Comparison of ENCODE assay signal across 23 mouse cellular contexts in the genomic region with DNA sequence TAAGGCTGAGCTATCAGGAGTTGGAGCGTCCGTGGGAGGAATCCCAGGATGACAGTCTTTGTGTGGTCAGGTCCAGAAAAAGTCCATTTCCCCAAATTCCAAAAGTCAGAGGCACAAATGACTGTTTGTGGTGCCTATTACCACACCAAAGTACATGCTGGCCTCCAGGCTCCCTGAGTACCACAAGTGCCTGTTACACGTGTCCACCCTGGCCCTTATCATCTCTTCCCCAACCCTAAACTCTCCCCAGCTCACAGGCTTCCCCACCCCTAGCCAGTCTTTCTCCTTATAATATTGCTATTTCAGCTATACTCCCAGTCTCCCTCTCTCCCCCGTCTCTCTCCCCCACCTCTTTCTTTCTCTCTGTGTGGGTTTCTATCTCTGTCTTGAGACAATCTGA. TPM values are rescaled to one million over a fixed set of nuclear protein-coding genes. Genes with fewer than 3 reads are reported as not detected.
DNase-seq lines count a peak whose midpoint lies in the region; ATAC-seq and TF ChIP-seq lines count a peak whose summit lies in the region.
"Had no signal": no experiment of that assay in that cellular context is flagged by ENCODE, and none has a peak within 500 bp of the region (broad histone marks: within the 10 kb centered on the region; RNA-seq: fewer than 3 reads in every experiment).

No protein-coding gene starts in this region.

- H3K27ac ChIP-seq in forebrain, embryonic 11.5 days (ENCODE audit: low read depth, low read length): no peak overlapping the region
- H3K27ac ChIP-seq in forebrain, embryonic 12.5 days: no peak overlapping the region
- H3K27ac ChIP-seq in layer of hippocampus, adult 2 months: peak overlapping the region; percentile 83; the same call in 1 of the 2 replicates
- no peak overlapping the region for H3K27ac ChIP-seq in MEL (ENCODE audit: control insufficient read depth, low read depth, low read length)

- no peak for TF ChIP-seq POLR2A in MEL (IDR thresholded peaks at IDR 0.05; ENCODE audit: control insufficient read depth in 1 of 2, insufficient read depth in 1 of 2, low read depth in 1 of 2, low read length in 2 of 2, poor library complexity in 1 of 2)

- H3K9me3 ChIP-seq in forebrain, embryonic 11.5 days (ENCODE audit: control insufficient read depth, low read length): no peaks in the 10 kb centered on the region
- H3K9me3 ChIP-seq in forebrain, embryonic 12.5 days: no peaks in the 10 kb centered on the region
- no peaks in the 10 kb centered on the region for H3K9me3 ChIP-seq in megakaryocyte, embryonic 14.5 days
- no peaks in the 10 kb centered on the region for H3K9me3 ChIP-seq in MEL (replicated peaks; ENCODE audit: insufficient read depth, low read length)
- H3K9me3 ChIP-seq: G1E had no signal

- 85% methylated on average over 4 of the region's 4 CpGs for WGBS in forebrain, embryonic 11.5 days
- WGBS in forebrain, embryonic 12.5 days: 84% methylated on average over 4 of the region's 4 CpGs

- no peak overlapping the region for H3K9ac ChIP-seq in forebrain, embryonic 11.5 days (ENCODE audit: low read length)
- H3K9ac ChIP-seq in forebrain, embryonic 12.5 days: no peak overlapping the region
- no peak overlapping the region for H3K9ac ChIP-seq in MEL (ENCODE audit: control insufficient read depth, low read depth, low read length, poor library complexity, severe bottlenecking)

- H3K27me3 ChIP-seq in forebrain, embryonic 11.5 days (ENCODE audit: control insufficient read depth, insufficient read depth, low read length): no peaks in the 10 kb centered on the region
- peaks cover 15% of the 10 kb centered on the region; the same call in 1 of the 2 replicates for H3K27me3 ChIP-seq in forebrain, embryonic 12.5 days
- no peaks in the 10 kb centered on the region for H3K27me3 ChIP-seq in megakaryocyte, embryonic 14.5 days (replicated peaks)
- H3K27me3 ChIP-seq in MEL (ENCODE audit: control insufficient read depth in 1 of 2, insufficient read depth in 2 of 2, low read length in 2 of 2): no peaks in the 10 kb centered on the region
- H3K27me3 ChIP-seq: CH12.LX, Patski had no signal

- no peak for ATAC-seq in forebrain, embryonic 11.5 days (replicated peaks; ENCODE audit: low FRiP score)
- no peak for ATAC-seq in forebrain, embryonic 12.5 days (ENCODE audit: low FRiP score)
- no peak for ATAC-seq in megakaryocyte, adult 5-6 weeks (ENCODE audit: poor library complexity, severe bottlenecking)
- ATAC-seq: activated CD4-positive, CD25-positive, alpha-beta regulatory T cell, adult 4 months; CD4-positive, CD25-positive, alpha-beta regulatory T cell, adult 4 months; Patski had no signal

- H3K4me3 ChIP-seq in forebrain, embryonic 11.5 days (ENCODE audit: low read depth, low read length): no peak overlapping the region
- H3K4me3 ChIP-seq in forebrain, embryonic 12.5 days (replicated peaks): no peak overlapping the region
- H3K4me3 ChIP-seq in layer of hippocampus, adult 2 months: no peak overlapping the region
- peak overlapping the region; percentile 54 for H3K4me3 ChIP-seq in megakaryocyte, embryonic 14.5 days (replicated peaks)
- no peak overlapping the region for H3K4me3 ChIP-seq in MEL (ENCODE audit: control insufficient read depth in 1 of 2, insufficient read depth in 1 of 2, low read depth in 2 of 2, low read length in 2 of 2)

- no peaks in the 10 kb centered on the region for H3K36me3 ChIP-seq in forebrain, embryonic 11.5 days (ENCODE audit: control insufficient read depth, insufficient read depth, low read length)
- no peaks in the 10 kb centered on the region for H3K36me3 ChIP-seq in forebrain, embryonic 12.5 days (replicated peaks)
- H3K36me3 ChIP-seq in megakaryocyte, embryonic 14.5 days (replicated peaks; ENCODE audit: low read length): peaks cover 29% of the 10 kb centered on the region
- H3K36me3 ChIP-seq in MEL (ENCODE audit: control insufficient read depth in 1 of 2, insufficient read depth in 2 of 2, low read length in 2 of 2): peaks cover 0 to 17% of the 10 kb centered on the region in 2 experiments; a peak in 2 of 4 replicates

- peaks cover 7% of the 10 kb centered on the region for H3K79me2 ChIP-seq in MEL (ENCODE audit: control insufficient read depth, insufficient read depth, low read length, poor library complexity)

- peaks cover 6% of the 10 kb centered on the region for H3K4me1 ChIP-seq in forebrain, embryonic 11.5 days (replicated peaks; ENCODE audit: control insufficient read depth, insufficient read depth, low read length)
- H3K4me1 ChIP-seq in forebrain, embryonic 12.5 days: peaks cover 11% of the 10 kb centered on the region
- peaks cover 86% of the 10 kb centered on the region for H3K4me1 ChIP-seq in megakaryocyte, embryonic 14.5 days
- peaks cover 15 to 25% of the 10 kb centered on the region in 2 experiments for H3K4me1 ChIP-seq in MEL (ENCODE audit: control insufficient read depth in 1 of 2, insufficient read depth in 2 of 2, low read length in 2 of 2)

- peak; percentile 41 for DNase-seq in forebrain, embryonic 11.5 days (ENCODE audit: low spot score)
- DNase-seq in layer of hippocampus, adult 2 months (ENCODE audit: low spot score in 2 of 2): no peak
- no peak for DNase-seq in layer of hippocampus, adult 18-20 months (ENCODE audit: low spot score in 2 of 2)
- DNase-seq in MEL (ENCODE audit: low read depth, low spot score): peak; percentile 33
- DNase-seq in right cerebral cortex, postnatal 10 days (ENCODE audit: low spot score in 2 of 2): no peak
- DNase-seq: adrenal gland, adult 2 months; adrenal gland, adult 8-10 months; adrenal gland, postnatal 10 days; adrenal gland, postnatal 14 days; adrenal gland, postnatal 25 days; adrenal gland, postnatal 36 days; B cell, adult 2 months; cerebellum, adult 11 months; cerebellum, adult 11-12 months; cerebellum, adult 18-20 months had no signal

- TF ChIP-seq CTCF in layer of hippocampus, adult 2 months (conservative IDR thresholded peaks at IDR 0.05): no peak
- TF ChIP-seq CTCF in MEL (IDR thresholded peaks at IDR 0.05 in 2 of 3, conservative IDR thresholded peaks at IDR 0.05 in 1 of 3; ENCODE audit: control insufficient read depth in 1 of 3, insufficient read depth in 1 of 3, low read depth in 2 of 3, low read length in 3 of 3, poor library complexity in 1 of 3, severe bottlenecking in 1 of 3): no peak

- no peak for TF ChIP-seq EP300 in MEL (IDR thresholded peaks at IDR 0.05; ENCODE audit: low read depth in 1 of 2, low read length in 2 of 2)

- no peak for TF ChIP-seq RAD21 in MEL (IDR thresholded peaks at IDR 0.05; ENCODE audit: low read depth, low read length)

- no peak overlapping the region for H3K4me2 ChIP-seq in forebrain, embryonic 11.5 days (ENCODE audit: low read depth, low read length, severe bottlenecking)
- no peak overlapping the region for H3K4me2 ChIP-seq in forebrain, embryonic 12.5 days

RNA-seq across cellular contexts. Expression of gene Ccdc130, which starts 2.1 kb away (rescaled TPM):
- 21.0 and 25.5 TPM in 2 replicates for polyA plus RNA-seq in forebrain, embryonic 11.5 days (2014; fragmentation: Nextera tagmentation; extraction: Ambion mirVana)
- polyA plus RNA-seq in forebrain, embryonic 12.5 days (2016; fragmentation: Nextera tagmentation; extraction: Ambion mirVana): 20.6 and 29.1 TPM in 2 replicates
- total RNA-seq in layer of hippocampus, adult 2 months (2021): 10 to 100 TPM; 31.9 to 35.9 TPM
- total RNA-seq in layer of hippocampus, adult 18-20 months (2021): 10 to 100 TPM; 25.7 to 27.2 TPM
- 4.8 and 20.9 TPM in 2 replicates for polyA plus RNA-seq in megakaryocyte, embryonic 14.5 days (2012; ENCODE audit: insufficient read depth, low replicate concordance)
- 18.7 and 22.8 TPM in 2 replicates for total RNA-seq in megakaryocyte, adult 5-6 weeks (2015)
- total RNA-seq in megakaryocyte, adult 5-6 weeks (2017): 17.8 and 22.5 TPM in 2 replicates
- total RNA-seq in MEL (2012; rRNA removed): 8.2 and 10.2 TPM in 2 replicates
- polyA plus RNA-seq in MEL (2012; ENCODE audit: insufficient read depth in 1 of 2, insufficient read length in 2 of 2, low read depth in 1 of 2, low replicate concordance in 2 of 2, missing spikeins in 1 of 2): 10 to 100 TPM in 1 of 2 experiments, not detected in 1; 26.0 TPM

RNA-seq across cellular contexts. Expression of gene Mri1, which starts 15.2 kb away (rescaled TPM):
- 52.0 and 59.6 TPM in 2 replicates for polyA plus RNA-seq in forebrain, embryonic 11.5 days (2014; fragmentation: Nextera tagmentation; extraction: Ambion mirVana)
- 49.1 and 60.1 TPM in 2 replicates for polyA plus RNA-seq in forebrain, embryonic 12.5 days (2016; fragmentation: Nextera tagmentation; extraction: Ambion mirVana)
- 10 to 100 TPM; 19.0 to 21.9 TPM for total RNA-seq in layer of hippocampus, adult 2 months (2021)
- total RNA-seq in layer of hippocampus, adult 18-20 months (2021): 10 to 100 TPM; 17.4 to 17.5 TPM
- polyA plus RNA-seq in megakaryocyte, embryonic 14.5 days (2012; ENCODE audit: insufficient read depth, low replicate concordance): 106 and 208 TPM in 2 replicates
- total RNA-seq in megakaryocyte, adult 5-6 weeks (2015): 11.6 and 13.5 TPM in 2 replicates
- 4.0 and 4.9 TPM in 2 replicates for total RNA-seq in megakaryocyte, adult 5-6 weeks (2017)
- total RNA-seq in MEL (2012; rRNA removed): 26.8 and 27.8 TPM in 2 replicates
- 10 to 100 TPM in 1 of 2 experiments, not detected in 1; 43.2 TPM for polyA plus RNA-seq in MEL (2012; ENCODE audit: insufficient read depth in 1 of 2, insufficient read length in 2 of 2, low read depth in 1 of 2, low replicate concordance in 2 of 2, missing spikeins in 1 of 2)

RNA-seq across cellular contexts. Expression of gene D8Ertd738e, which starts 22.8 kb away (rescaled TPM):
- 277 and 303 TPM in 2 replicates for polyA plus RNA-seq in forebrain, embryonic 11.5 days (2014; fragmentation: Nextera tagmentation; extraction: Ambion mirVana)
- 267 and 271 TPM in 2 replicates for polyA plus RNA-seq in forebrain, embryonic 12.5 days (2016; fragmentation: Nextera tagmentation; extraction: Ambion mirVana)
- total RNA-seq in layer of hippocampus, adult 2 months (2021): 100 to 1,000 TPM; 143 to 146 TPM
- total RNA-seq in layer of hippocampus, adult 18-20 months (2021): 100 to 1,000 TPM; 132 to 136 TPM
- 80.4 and 326 TPM in 2 replicates for polyA plus RNA-seq in megakaryocyte, embryonic 14.5 days (2012; ENCODE audit: insufficient read depth, low replicate concordance)
- total RNA-seq in megakaryocyte, adult 5-6 weeks (2015): 169 and 188 TPM in 2 replicates
- 99.7 and 113 TPM in 2 replicates for total RNA-seq in megakaryocyte, adult 5-6 weeks (2017)
- total RNA-seq in MEL (2012; rRNA removed): 159 and 164 TPM in 2 replicates
- polyA plus RNA-seq in MEL (2012; ENCODE audit: insufficient read depth in 1 of 2, insufficient read length in 2 of 2, low read depth in 1 of 2, low replicate concordance in 2 of 2, missing spikeins in 1 of 2): 100 to 1,000 TPM in 1 of 2 experiments, not detected in 1; 149 TPM

RNA-seq across cellular contexts. Expression of gene Zswim4, which starts 35.4 kb away (rescaled TPM):
- polyA plus RNA-seq in forebrain, embryonic 11.5 days (2014; fragmentation: Nextera tagmentation; extraction: Ambion mirVana): 34.7 and 37.1 TPM in 2 replicates
- polyA plus RNA-seq in forebrain, embryonic 12.5 days (2016; fragmentation: Nextera tagmentation; extraction: Ambion mirVana): 47.7 and 53.4 TPM in 2 replicates
- total RNA-seq in layer of hippocampus, adult 2 months (2021): 10 to 100 TPM; 18.0 to 19.3 TPM
- total RNA-seq in layer of hippocampus, adult 18-20 months (2021): 10 to 100 TPM; 17.0 to 17.3 TPM
- 14.1 and 16.0 TPM in 2 replicates for polyA plus RNA-seq in megakaryocyte, embryonic 14.5 days (2012; ENCODE audit: insufficient read depth, low replicate concordance)
- total RNA-seq in megakaryocyte, adult 5-6 weeks (2015): 6.2 and 6.5 TPM in 2 replicates
- 8.9 and 9.4 TPM in 2 replicates for total RNA-seq in megakaryocyte, adult 5-6 weeks (2017)
- 3.6 and 4.4 TPM in 2 replicates for total RNA-seq in MEL (2012; rRNA removed)
- 1 to 10 TPM in 1 of 2 experiments, not detected in 1; 7.4 TPM for polyA plus RNA-seq in MEL (2012; ENCODE audit: insufficient read depth in 1 of 2, insufficient read length in 2 of 2, low read depth in 1 of 2, low replicate concordance in 2 of 2, missing spikeins in 1 of 2)

Comparison
In these comparisons a context has a peak if more than half of its experiments do, and no peak if none do; other contexts are left out.
1. DNase-seq: peak in forebrain, embryonic 11.5 days (single experiment) and MEL (single experiment); none in layer of hippocampus, adult 2 months (0 of 2), layer of hippocampus, adult 18-20 months (0 of 2) and right cerebral cortex, postnatal 10 days (0 of 2).